Mouse (Mus musculus) heart, embryonic 10.5 days (tissue): ENCODE measurements at regions not wholly inside any gene's neighbourhood (a gene's known extent, or its start where the extent isn't known, plus 50 kb on each side); places are given as distances from the start of the nearest gene placed in this dataset.
A peak's percentile ranks its signal among the peaks of the same experiment; 100 is the strongest.
"Not testable (repeated sequence)": the region's sequence is repeated elsewhere in the genome, so short reads cannot be mapped to it uniquely, and the experiment has no call there.

Experiments
- DNase-seq: peaks from one replicate; pipeline ENCODE4 v3.0.0-alpha.2; 2017; ENCODE audit warnings: low spot score
- H3K27ac ChIP-seq: fragments of 300-500 bp; sonication (generic); 2 replicates; pipeline ENCODE4 v1.5.1; 2016; ENCODE audit warnings: mild to moderate bottlenecking
- H3K27me3 ChIP-seq: fragments of 300-500 bp; sonication (generic); 2 replicates; pipeline ENCODE4 v1.6.1; 2016; ENCODE audit warnings: mild to moderate bottlenecking; ENCODE audit not compliant: poor library complexity, insufficient read depth, severe bottlenecking
- H3K36me3 ChIP-seq: fragments of 300-500 bp; sonication (generic); 2 replicates; pipeline ENCODE4 v1.6.1; 2016; ENCODE audit warnings: mild to moderate bottlenecking, moderate library complexity
- H3K4me1 ChIP-seq: fragments of 300-500 bp; sonication (generic); 2 replicates; pipeline ENCODE4 v1.6.1; 2016; ENCODE audit warnings: mild to moderate bottlenecking
- H3K4me3 ChIP-seq: fragments of 300-500 bp; sonication (generic); 2 replicates; pipeline ENCODE4 v1.5.1; 2016; ENCODE audit warnings: mild to moderate bottlenecking, moderate library complexity
- H3K9me3 ChIP-seq: fragments of 300-500 bp; sonication (generic); 2 replicates; pipeline ENCODE4 v1.6.1; 2016; ENCODE audit warnings: mild to moderate bottlenecking, moderate library complexity
- WGBS: fragments of 180-500 bp; shearing (Covaris S2); methylation state at CpG from one replicate; pipeline ENCODE4 v1.1.7; 2016; 5-methylcytosine and 5-hydroxymethylcytosine counted together

- DNase-seq, result no peak
- no peak overlapping the region for H3K27ac ChIP-seq
- H3K27me3 ChIP-seq, result no peaks in the 10 kb centered on the region
- no peak overlapping the region for H3K4me3 ChIP-seq
- no peaks in the 10 kb centered on the region for H3K9me3 ChIP-seq
- H3K4me1 ChIP-seq, result no peaks in the 10 kb centered on the region
- H3K36me3 ChIP-seq, result no peaks in the 10 kb centered on the region
These were observed 423.1 kb upstream of the B3galt2 start for GRCm38 (mm10) chr1:143217401-143217800.

GRCm38 (mm10) chr1:143231969-143232368 is 408.5 kb upstream of the B3galt2 start:
- H3K4me1 ChIP-seq, result no peaks in the 10 kb centered on the region
- peak; percentile 74 for DNase-seq
- no peaks in the 10 kb centered on the region for H3K36me3 ChIP-seq
- H3K4me3 ChIP-seq, result no peak overlapping the region
- H3K9me3 ChIP-seq, result no peaks in the 10 kb centered on the region
- H3K27me3 ChIP-seq, result no peaks in the 10 kb centered on the region
- H3K27ac ChIP-seq, result no peak overlapping the region
- WGBS, result 86% methylated on average over 7 of the region's 7 CpGs

GRCm38 (mm10) chr1:143258470-143259215 is 381.8 kb upstream of the B3galt2 start:
- no peaks in the 10 kb centered on the region for H3K4me1 ChIP-seq
- H3K27me3 ChIP-seq, result no peaks in the 10 kb centered on the region
- no peak for DNase-seq
- no peak overlapping the region for H3K27ac ChIP-seq
- H3K36me3 ChIP-seq, result no peaks in the 10 kb centered on the region
- H3K4me3 ChIP-seq, result no peak overlapping the region
- WGBS, result 76% methylated on average over 5 of the region's 5 CpGs
- H3K9me3 ChIP-seq, result no peaks in the 10 kb centered on the region

GRCm38 (mm10) chr1:143263263-143264038 is 377.0 kb upstream of the B3galt2 start:
- no peak overlapping the region for H3K4me3 ChIP-seq
- no peak for DNase-seq
- H3K36me3 ChIP-seq, result no peaks in the 10 kb centered on the region
- H3K4me1 ChIP-seq, result no peaks in the 10 kb centered on the region
- H3K9me3 ChIP-seq, result no peaks in the 10 kb centered on the region
- 67% methylated on average over 11 of the region's 11 CpGs for WGBS
- H3K27me3 ChIP-seq, result no peaks in the 10 kb centered on the region
- no peak overlapping the region for H3K27ac ChIP-seq

GRCm38 (mm10) chr1:143265216-143265615 is 375.2 kb upstream of the B3galt2 start:
- DNase-seq, result no peak
- Histone ChIP-seq H3K27me3 (no peaks in the 10 kb centered on the region), H3K9me3 (no peaks in the 10 kb centered on the region), H3K4me3 (no peak overlapping the region), H3K4me1 (no peaks in the 10 kb centered on the region), H3K27ac (no peak overlapping the region), H3K36me3 (no peaks in the 10 kb centered on the region)
- 73% methylated on average over 4 of the region's 4 CpGs for WGBS

GRCm38 (mm10) chr1:143286274-143286967 is 354.0 kb upstream of the B3galt2 start:
- Histone ChIP-seq H3K4me1 (no peaks in the 10 kb centered on the region), H3K4me3 (no peak overlapping the region), H3K27ac (no peak overlapping the region), H3K27me3 (no peaks in the 10 kb centered on the region), H3K36me3 (no peaks in the 10 kb centered on the region), H3K9me3 (no peaks in the 10 kb centered on the region)
- DNase-seq, result no peak
- 91% methylated on average over 3 of the region's 3 CpGs for WGBS

GRCm38 (mm10) chr1:143287448-143287847 is 353.0 kb upstream of the B3galt2 start:
- Histone ChIP-seq H3K36me3 (no peaks in the 10 kb centered on the region), H3K27me3 (no peaks in the 10 kb centered on the region)
- WGBS, result 67% methylated on average over 2 of the region's 2 CpGs

GRCm38 (mm10) chr1:143296555-143296954 is 343.9 kb upstream of the B3galt2 start:
- WGBS, result 64% methylated on average over 5 of the region's 5 CpGs

More at GRCm38 (mm10) chr1:143287448-143287847, 353.0 kb upstream of the B3galt2 start:
- no peak for DNase-seq
- Histone ChIP-seq H3K9me3 (no peaks in the 10 kb centered on the region), H3K27ac (no peak overlapping the region), H3K4me1 (no peaks in the 10 kb centered on the region), H3K4me3 (no peak overlapping the region)

GRCm38 (mm10) chr1:143307379-143307778 is 333.1 kb upstream of the B3galt2 start:
- H3K9me3 ChIP-seq, result no peaks in the 10 kb centered on the region
- H3K4me1 ChIP-seq, result no peaks in the 10 kb centered on the region; the same call in 1 of the 2 replicates
- H3K27me3 ChIP-seq, result no peaks in the 10 kb centered on the region
- no peaks in the 10 kb centered on the region for H3K36me3 ChIP-seq
- no peak overlapping the region for H3K4me3 ChIP-seq
- H3K27ac ChIP-seq, result no peak overlapping the region
- no peak for DNase-seq
- WGBS, result 63% methylated on average over 3 of the region's 3 CpGs

More at GRCm38 (mm10) chr1:143296555-143296954, 343.9 kb upstream of the B3galt2 start:
- Histone ChIP-seq H3K4me3 (no peak overlapping the region), H3K9me3 (no peaks in the 10 kb centered on the region), H3K27ac (no peak overlapping the region), H3K36me3 (no peaks in the 10 kb centered on the region), H3K4me1 (no peaks in the 10 kb centered on the region), H3K27me3 (no peaks in the 10 kb centered on the region)
- DNase-seq, result no peak

- 85% methylated on average over 12 of the region's 12 CpGs for WGBS
- Histone ChIP-seq H3K27ac (no peak overlapping the region), H3K4me3 (no peak overlapping the region), H3K4me1 (no peaks in the 10 kb centered on the region), H3K9me3 (no peaks in the 10 kb centered on the region), H3K27me3 (no peaks in the 10 kb centered on the region), H3K36me3 (no peaks in the 10 kb centered on the region)
- DNase-seq, result no peak
These were observed 322.1 kb upstream of the B3galt2 start for GRCm38 (mm10) chr1:143318381-143318780.

- no peak for DNase-seq
- Histone ChIP-seq H3K9me3 (no peaks in the 10 kb centered on the region), H3K27ac (no peak overlapping the region), H3K27me3 (no peaks in the 10 kb centered on the region), H3K4me3 (no peak overlapping the region), H3K4me1 (no peaks in the 10 kb centered on the region), H3K36me3 (no peaks in the 10 kb centered on the region)
- WGBS, result 77% methylated on average over 7 of the region's 7 CpGs
These were observed 320.9 kb upstream of the B3galt2 start for GRCm38 (mm10) chr1:143319568-143319967.

- Histone ChIP-seq H3K4me3 (no peak overlapping the region), H3K4me1 (no peaks in the 10 kb centered on the region), H3K36me3 (no peaks in the 10 kb centered on the region), H3K27me3 (no peaks in the 10 kb centered on the region), H3K9me3 (no peaks in the 10 kb centered on the region), H3K27ac (no peak overlapping the region)
- 72% methylated on average over 1 of the region's 1 CpGs for WGBS
- DNase-seq, result no peak
These were observed 289.1 kb upstream of the B3galt2 start for GRCm38 (mm10) chr1:143351388-143351787.

- not testable (repeated sequence) for H3K27ac ChIP-seq, H3K36me3 ChIP-seq, H3K4me1 ChIP-seq, H3K9me3 ChIP-seq, H3K27me3 ChIP-seq, H3K4me3 ChIP-seq, DNase-seq
These were observed 280.2 kb upstream of the B3galt2 start for GRCm38 (mm10) chr1:143360256-143360655.
